Mouse (Mus musculus) gastrocnemius, postnatal 4 days (tissue): ENCODE results near the gene Slc17a7. TPM values are rescaled to one million over a fixed set of nuclear protein-coding genes. Genes with fewer than 3 reads are reported as not detected.

Source experiments
- DNase-seq, 2 experiments: peaks; one replicate each; pipeline ENCODE4 v3.0.0; 2021 to 2022; ENCODE audit warnings: low spot score in 2 of 2, mixed read lengths in 2 of 2
- microRNA-seq: library from miRNA; unstranded; fragments of <30 nt; microRNA quantifications from one replicate; pipeline ENCODE4 v1.2.0, GENCODE M21; 2021
- total RNA-seq, 2 experiments: library from RNA; stranded (reverse); gene quantifications; 2 replicates each; pipeline ENCODE4 v1.2.3; 2021

Gene Slc17a7
- total RNA-seq, 2 experiments from 2014 or later, result 2.6 to 3.0 TPM

DNA sequence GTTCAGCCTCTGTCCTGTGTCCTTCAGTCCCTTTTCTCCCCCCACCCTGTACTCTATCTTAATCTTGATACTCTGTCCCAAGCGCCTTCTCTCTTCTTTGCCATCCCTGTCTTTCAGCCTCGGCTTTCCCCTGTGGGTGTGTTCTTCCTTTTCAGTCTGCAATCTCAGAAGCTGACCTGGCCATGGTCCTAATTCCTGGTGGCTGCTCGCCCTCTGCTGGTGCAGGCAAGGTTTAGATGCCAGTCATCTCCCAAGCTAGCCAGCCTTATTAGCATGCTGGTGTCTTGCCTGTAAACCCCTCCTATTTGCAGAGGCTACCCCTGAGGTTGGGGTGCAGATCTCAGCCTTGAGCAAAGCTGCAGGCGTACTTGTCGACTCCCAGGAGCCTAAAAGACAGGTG, 34.7 kb downstream of the Slc17a7 start:
- peak in 1 of 2 experiments; percentile 73 for DNase-seq

DNA sequence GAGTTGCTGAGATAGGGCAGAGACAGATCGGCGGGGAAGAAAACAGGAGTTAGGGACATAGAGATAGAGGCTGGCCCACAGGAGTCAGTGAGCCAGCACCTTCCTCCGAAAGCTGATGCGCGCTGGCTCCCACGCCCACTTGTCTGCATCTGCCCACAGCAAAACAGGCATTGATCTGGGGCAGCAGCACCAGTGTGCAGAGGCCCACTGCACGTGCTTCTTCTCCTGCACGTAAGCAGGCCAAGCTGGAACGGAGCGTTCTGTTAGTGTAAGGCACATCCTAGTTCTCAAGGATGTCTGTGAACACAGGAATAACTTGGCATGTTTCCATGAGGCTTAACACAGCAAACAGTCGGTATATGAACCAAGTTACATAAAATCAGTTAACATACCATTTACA, 35.2 kb downstream of the Slc17a7 start:
- DNase-seq, result no peak

DNA sequence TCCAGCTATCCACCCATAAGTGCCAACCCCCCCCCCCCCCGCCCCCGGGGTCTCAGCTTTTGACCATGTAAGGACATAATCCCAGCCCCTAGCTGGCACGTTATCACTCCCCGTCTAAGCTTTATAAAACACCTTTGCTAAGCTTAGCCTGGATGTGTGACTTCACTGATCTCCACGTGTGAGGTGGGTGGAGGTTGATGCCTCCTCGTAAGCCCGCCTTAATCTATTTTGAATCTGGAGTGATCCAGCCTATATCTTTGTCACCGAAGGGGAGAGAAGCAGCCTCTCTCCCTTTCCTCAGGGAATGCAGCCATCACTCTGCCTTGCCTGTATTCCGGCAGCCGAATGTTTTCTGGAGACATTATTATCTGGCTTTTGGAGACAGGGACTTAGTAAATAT, 38.9 kb downstream of the Slc17a7 start:
- no peak for DNase-seq

DNA sequence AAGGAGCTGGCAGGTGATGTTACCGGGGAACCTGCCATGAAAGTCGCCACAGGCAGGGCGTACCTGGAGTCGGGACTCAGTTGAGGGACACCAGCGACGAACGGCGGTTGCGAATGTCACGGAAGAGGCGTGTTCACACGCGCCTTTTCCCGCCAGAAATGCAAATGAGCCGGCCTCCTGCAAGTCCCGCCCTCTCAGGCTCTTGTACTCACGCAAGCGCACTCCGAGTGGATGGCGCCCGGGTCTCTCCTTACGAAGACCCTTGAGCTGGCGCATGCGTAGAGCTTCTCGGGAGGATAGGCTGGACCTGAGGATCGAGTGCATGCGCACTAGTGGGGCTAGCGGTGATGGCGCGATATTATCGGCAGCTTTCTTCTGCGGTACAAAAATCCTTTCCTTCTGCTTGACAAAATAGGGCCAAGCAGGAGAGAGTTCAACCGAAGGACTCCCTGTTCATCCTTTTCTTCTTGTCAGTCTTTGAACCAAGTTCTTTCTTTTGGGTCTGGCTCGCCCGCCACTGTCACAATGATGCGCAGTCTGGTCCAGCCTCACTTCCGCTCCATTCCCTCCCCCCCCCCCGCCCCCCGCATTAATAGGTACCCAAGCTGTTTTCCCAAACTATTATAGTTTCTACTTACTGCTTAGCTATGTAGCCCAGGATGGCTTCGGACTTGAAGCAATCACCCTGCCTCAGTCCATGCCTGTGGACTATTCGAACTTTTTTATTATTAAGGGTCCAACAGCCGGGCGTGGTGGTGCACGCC, 40.8 kb downstream of the Slc17a7 start, which contains the start of gene Ccdc155:
Gene Ccdc155, minus strand, starts transcription at position 513 of the 764 bp plus-strand sequence.
- peak; percentile 71 to 87 for DNase-seq

DNA sequence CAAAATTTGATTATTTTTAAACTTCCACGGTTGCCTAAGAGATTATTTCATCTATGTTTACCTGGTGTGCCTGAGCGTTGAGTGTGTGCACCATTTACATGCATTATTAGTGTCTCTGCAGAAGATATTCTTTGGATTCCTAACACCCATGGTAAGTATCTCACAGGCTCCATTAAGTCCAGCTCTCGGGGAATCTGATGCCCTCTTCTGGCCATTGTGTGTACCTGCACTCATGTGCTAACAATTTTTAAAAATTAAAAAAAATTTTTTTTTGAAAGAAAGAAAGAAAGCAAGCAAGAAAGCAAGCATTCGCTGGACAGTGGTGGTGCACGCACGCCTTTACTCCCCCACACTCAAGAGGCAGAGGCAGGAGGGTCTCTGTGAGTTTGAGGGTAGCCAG, 44.5 kb downstream of the Slc17a7 start:
- no peak for DNase-seq

DNA sequence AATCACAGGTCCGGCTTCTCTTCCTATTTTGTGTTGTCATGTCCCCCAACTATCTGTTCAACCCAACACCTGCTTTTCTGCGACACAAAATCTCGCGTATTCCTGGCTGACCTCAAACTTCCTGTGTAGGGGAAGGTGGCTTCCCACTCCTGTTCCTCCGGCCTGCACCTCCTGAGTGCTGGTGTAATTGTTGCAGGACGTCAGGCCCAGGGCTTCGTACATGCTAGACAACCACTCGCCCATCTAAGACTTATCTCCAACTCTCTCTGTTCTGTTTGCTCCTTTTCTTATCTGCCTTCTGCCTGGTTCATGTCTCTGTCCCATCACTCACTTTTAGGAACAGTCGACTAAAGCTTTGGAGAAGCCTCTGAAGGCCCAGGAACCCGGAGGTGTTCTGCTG, 47.3 kb downstream of the Slc17a7 start:
- no peak for DNase-seq

DNA sequence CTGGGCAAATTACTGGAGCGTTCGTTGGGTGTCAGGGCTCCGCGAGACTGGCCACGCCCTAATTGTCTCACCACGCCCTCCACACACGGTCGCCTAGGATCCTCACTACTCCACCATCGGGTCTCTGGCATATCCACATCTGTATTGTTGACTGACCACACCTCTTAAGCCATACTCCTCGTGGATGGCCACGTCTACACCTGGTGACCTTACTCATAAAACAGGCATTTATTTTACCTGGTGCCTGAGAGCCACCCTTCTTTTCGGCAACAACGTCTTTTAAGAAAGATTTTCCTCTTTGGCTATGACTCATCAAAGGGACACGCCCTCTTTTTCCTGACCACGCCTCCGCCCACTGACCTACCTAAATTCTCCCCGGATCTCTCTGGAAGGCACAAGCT, 48.1 kb downstream of the Slc17a7 start, which contains the start of gene Dkkl1:
Gene Dkkl1, minus strand, starts transcription at position 297 of the 401 bp plus-strand sequence.
- no peak for DNase-seq

DNA sequence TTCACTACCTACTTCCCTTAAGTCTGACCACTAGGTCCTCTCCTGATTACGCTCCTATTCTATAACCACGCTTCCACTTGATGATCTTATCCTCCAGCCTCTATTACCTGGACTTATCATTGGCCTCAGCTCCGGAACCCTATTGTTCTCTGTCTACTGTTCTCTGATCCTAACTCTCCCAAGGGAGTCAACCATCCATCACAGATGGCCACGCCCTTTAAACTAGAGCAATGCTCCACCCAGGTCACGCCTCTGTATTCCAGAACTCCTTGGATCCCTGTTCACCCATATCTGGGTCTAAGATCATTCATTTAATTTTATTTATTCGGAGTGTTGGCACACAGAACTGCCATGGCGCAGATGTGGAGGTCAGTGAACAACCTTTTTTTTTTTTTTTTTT, 48.6 kb downstream of the Slc17a7 start:
- DNase-seq, result no peak

DNA sequence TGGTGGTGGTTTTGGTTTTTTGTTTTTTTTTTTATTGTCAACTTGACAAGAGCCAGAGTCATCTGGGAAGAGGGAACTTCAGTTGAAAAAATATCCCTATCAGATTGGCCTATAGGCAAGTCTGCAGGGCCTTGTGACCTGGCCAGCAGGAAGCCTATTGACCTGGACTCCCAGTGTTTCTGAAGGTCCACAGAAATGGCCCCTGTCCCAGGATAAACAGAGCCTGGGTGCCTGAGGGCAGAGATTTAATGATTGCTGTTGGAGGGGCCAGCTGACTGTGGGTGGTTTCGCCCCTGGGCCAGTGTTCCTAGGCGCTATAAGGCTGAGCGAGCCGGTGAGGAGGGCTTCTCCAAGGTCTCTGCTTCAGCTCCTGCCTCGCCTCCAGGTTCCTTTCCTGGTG, 50.0 kb downstream of the Slc17a7 start:
- DNase-seq, result no peak

DNA sequence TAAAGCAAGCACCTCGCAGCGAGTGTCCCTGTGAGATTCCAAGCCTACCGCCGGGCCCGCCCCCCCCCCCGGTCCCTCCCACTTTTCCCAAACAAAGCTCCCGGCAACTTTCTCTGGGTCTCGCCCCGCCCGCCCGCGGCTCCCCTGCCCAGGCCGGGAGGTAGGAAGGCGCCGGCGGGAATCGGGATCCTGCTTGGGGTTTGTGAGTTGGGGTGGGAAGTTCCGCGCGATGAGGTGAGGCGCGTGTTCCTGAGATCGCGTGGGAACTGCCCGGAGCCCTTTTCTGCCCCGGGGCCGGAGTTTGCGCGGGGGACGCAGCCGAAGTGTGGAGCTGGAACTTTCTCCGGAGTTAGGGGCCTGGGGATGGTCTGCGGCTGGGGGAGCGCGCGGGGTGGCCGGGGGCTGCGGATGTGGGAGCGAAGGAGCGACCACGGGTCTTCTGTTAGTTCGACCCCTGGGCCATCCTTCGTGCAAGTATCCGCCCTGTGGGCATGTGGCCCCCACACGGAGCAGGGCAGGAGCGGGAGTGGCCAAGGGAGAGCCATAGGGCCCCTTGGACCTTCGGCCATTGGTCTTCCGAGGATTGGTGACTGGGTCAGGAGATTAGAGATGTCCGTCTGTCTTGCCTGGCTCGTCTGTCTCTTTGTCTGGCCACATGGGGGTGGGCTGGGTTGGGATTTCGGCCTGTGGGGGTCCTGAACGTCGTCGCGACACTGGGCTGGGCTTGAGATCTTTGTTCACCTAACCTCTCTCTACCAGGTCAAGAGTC, 52.1 kb downstream of the Slc17a7 start, which contains the start of gene Tead2:
Gene Tead2, plus strand, starts transcription at position 81 of the 769 bp plus-strand sequence.
- DNase-seq, result peak; percentile 41 to 65

DNA sequence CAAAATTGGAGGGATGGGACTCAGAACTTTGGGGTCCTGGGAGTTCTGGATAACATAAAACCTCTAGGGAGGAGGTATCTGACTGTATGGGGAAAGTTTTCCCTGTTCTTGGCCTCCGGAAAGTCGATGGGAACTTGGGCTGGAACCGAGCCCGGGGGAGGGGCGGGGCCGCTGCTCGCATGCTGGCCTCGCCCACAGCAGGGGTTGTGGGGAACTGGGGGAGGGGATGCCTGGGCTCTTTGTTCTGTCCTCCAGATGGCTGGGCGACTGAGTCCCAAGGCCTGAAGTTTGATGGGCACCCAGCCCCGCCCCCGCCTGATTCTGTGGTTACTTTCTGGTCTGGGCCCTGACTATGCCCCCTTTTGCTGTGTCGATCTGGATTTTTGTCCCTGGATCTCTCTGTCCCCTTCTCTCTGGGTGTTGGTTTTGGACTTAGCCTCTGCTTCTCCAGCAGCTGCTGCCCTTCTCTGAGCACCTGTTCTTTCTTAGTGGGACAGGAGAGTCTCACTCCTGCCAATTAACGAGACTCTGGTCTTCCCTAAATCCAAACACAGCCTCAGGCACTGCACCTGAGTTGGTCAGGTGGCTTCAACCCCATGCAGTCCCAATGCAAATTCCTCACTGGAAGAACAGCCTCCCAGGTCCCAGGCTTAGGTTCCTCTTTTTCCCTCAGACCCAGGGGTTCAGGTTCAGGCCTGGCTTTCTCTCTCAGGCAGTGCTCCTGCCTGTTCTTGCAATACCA, 52.9 kb downstream of the Slc17a7 start:
- peak; percentile 59 to 82 for DNase-seq

DNA sequence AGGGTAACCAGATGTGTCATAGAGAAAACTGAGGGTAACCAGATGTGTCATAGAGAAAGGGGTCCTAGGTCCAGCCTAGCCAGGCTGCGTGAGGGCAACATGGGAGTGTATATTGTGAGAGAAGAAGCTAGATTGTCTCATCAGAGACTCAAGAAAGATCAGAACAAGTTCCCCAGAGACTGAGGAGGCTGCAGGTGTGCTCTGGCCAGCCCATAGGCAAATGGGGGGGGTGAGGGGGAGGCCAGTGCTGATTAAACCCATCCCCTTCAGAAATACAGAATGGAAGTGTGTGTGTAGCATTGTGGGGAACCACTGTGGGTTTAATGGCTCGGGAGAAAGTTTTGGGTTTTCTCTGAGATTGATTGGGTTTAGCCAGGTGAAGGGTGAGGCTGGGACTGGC, 57.9 kb downstream of the Slc17a7 start:
- DNase-seq, result no peak

DNA sequence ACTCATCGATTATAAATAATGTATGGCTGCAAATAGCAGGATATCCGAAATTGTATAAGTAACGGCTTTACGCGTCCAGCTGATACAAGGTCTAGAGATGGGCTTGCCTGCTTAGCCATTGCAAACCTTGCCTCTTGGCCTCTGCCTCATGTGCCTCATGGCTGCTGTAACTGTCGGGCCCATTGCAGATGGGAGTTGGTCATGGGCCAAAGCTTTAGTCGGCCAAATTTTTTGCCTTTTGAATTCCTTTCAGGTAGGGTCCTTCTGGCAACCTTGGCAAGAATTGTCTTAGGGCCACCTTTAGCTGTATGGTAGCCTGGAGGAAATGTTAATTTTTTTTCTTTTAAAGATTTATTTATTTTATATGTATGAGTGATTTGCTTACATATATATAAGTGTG, 61.1 kb downstream of the Slc17a7 start:
- no peak for DNase-seq

Small RNA genes within 50 kb of the gene (microRNA-seq; reads per million reads assigned to microRNA genes)
- gene Mir150 (85.5 reads per million, percentile 48 among the genes with 10 or more reads in this experiment), gene Mir5121 (11.4 reads per million, percentile 29 among the genes with 10 or more reads in this experiment), gene Mir7055 (not detected)

Other genes with a start within 250 kb of the Slc17a7 start
- gene Ap2a1, start 234.5 kb upstream of the Slc17a7 start, total RNA-seq, result 10 to 100 TPM; 84.8 to 88.9 TPM
- gene Tsks, start 220.7 kb upstream of the Slc17a7 start, total RNA-seq, result not detected
- gene Cpt1c, start 189.1 kb upstream of the Slc17a7 start, total RNA-seq, result 10 to 100 TPM; 10.3 to 10.8 TPM
- gene Prmt1, start 177.4 kb upstream of the Slc17a7 start, total RNA-seq, result 100 to 1,000 TPM; 318 to 331 TPM
- gene Irf3, start 166.3 kb upstream of the Slc17a7 start, total RNA-seq, result 10 to 100 TPM; 46.0 to 50.4 TPM
- gene Bcl2l12, start 165.2 kb upstream of the Slc17a7 start, total RNA-seq, result 10 to 100 TPM; 21.5 to 22.0 TPM
- 10 to 100 TPM; 74.1 to 76.0 TPM for gene Scaf1, start 147.6 kb upstream of the Slc17a7 start, total RNA-seq
- gene Rras, start 146.0 kb upstream of the Slc17a7 start, total RNA-seq, result 100 to 1,000 TPM; 119 to 123 TPM
- gene Prr12, start 111.1 kb upstream of the Slc17a7 start, total RNA-seq, result 10 to 100 TPM; 63.9 to 65.2 TPM
- gene Nosip, start 101.5 kb upstream of the Slc17a7 start, total RNA-seq, result 10 to 100 TPM; 47.3 to 48.3 TPM
- gene Prrg2, start 101.3 kb upstream of the Slc17a7 start, total RNA-seq, result 10 to 100 TPM; 11.7 to 12.3 TPM
- gene Rcn3, start 71.7 kb upstream of the Slc17a7 start, total RNA-seq, result 100 to 1,000 TPM; 172 to 192 TPM
- gene Fcgrt, start 60.1 kb upstream of the Slc17a7 start, total RNA-seq, result 10 to 100 TPM; 84.6 to 87.3 TPM
- 1,000 to 10,000 TPM in 1 of 2 experiments, 100 to 1,000 TPM in 1; 985 to 1,047 TPM for gene Rps11, start 39.5 kb upstream of the Slc17a7 start, total RNA-seq
- gene Rpl13a, start 35.2 kb upstream of the Slc17a7 start, total RNA-seq, result 1,000 to 10,000 TPM; 1,483 to 1,628 TPM
- gene Gm45713, start 27.7 kb upstream of the Slc17a7 start, total RNA-seq, result under 1 TPM in 1 of 2 experiments, not detected in 1; 0.34 TPM
- gene Flt3l, start 27.5 kb upstream of the Slc17a7 start, total RNA-seq, result 1 to 10 TPM; 2.4 to 5.1 TPM
- gene Pih1d1, start 9.6 kb upstream of the Slc17a7 start, total RNA-seq, result 10 to 100 TPM; 52.1 to 59.3 TPM
- 10 to 100 TPM; 34.8 to 51.6 TPM for gene Aldh16a1, start 9.4 kb upstream of the Slc17a7 start, total RNA-seq
- under 1 TPM; 0.34 to 0.42 TPM for gene Gfy, start 15.6 kb downstream of the Slc17a7 start, total RNA-seq
- gene Pth2, start 17.0 kb downstream of the Slc17a7 start, total RNA-seq, result not detected
- gene Ccdc155, start 40.9 kb downstream of the Slc17a7 start, total RNA-seq, result 1 to 10 TPM; 3.2 to 4.9 TPM
- gene Dkkl1, start 48.2 kb downstream of the Slc17a7 start, total RNA-seq, result not detected
- gene Tead2, start 51.8 kb downstream of the Slc17a7 start, total RNA-seq, result 10 to 100 TPM; 40.0 to 51.4 TPM
- 1 to 10 TPM; 3.7 to 4.8 TPM for gene Cd37, start 75.2 kb downstream of the Slc17a7 start, total RNA-seq
- gene Slc6a16, start 77.1 kb downstream of the Slc17a7 start, total RNA-seq, result not detected
- not detected for gene Slc6a21, start 113.6 kb downstream of the Slc17a7 start, total RNA-seq
- 10 to 100 TPM; 42.7 to 53.4 TPM for gene Trpm4, start 169.8 kb downstream of the Slc17a7 start, total RNA-seq
- 100 to 1,000 TPM; 523 to 551 TPM for gene Hrc, start 171.3 kb downstream of the Slc17a7 start, total RNA-seq
- 1 to 10 TPM; 1.9 to 2.4 TPM for gene Ppfia3, start 203.1 kb downstream of the Slc17a7 start, total RNA-seq
- gene Lin7b, start 206.6 kb downstream of the Slc17a7 start, total RNA-seq, result 1 to 10 TPM in 1 of 2 experiments, under 1 TPM in 1; 0.86 to 1.1 TPM
- gene Snrnp70, start 231.8 kb downstream of the Slc17a7 start, total RNA-seq, result 100 to 1,000 TPM; 215 to 251 TPM
- gene Kcna7, start 241.7 kb downstream of the Slc17a7 start, total RNA-seq, result 10 to 100 TPM; 11.4 to 12.8 TPM
- gene Ntf5, start 249.7 kb downstream of the Slc17a7 start, total RNA-seq, result under 1 TPM; 0.61 to 0.98 TPM